Mouse (Mus musculus): Measurements from ENCODE around the gene Stard5. TPM values are rescaled to one million over a fixed set of nuclear protein-coding genes. Genes with fewer than 3 reads are reported as not detected.

Gene Stard5
- polyA plus RNA-seq, 1 experiment from 2014 or later: 7.6 TPM

GRCm38 (mm10) chr7:83654938-83655630 is 23.3 kb downstream of the Stard5 start:
- H3K9ac ChIP-seq: no peak overlapping the region
- H3K9me3 ChIP-seq (replicated peaks): no peaks in the 10 kb centered on the region
- peak overlapping the region; percentile 35 for H3K4me3 ChIP-seq
- H3K36me3 ChIP-seq: no peaks in the 10 kb centered on the region
- H3K4me2 ChIP-seq: peak overlapping the region; percentile 34; the same call in 1 of the 2 replicates
- H3K27ac ChIP-seq: peak overlapping the region; percentile 12; the same call in 1 of the 2 replicates
- no peak for ATAC-seq
- 13% methylated on average over 5 of the region's 5 CpGs for WGBS (ENCODE audit: insufficient replicate concordance)
- no peaks in the 10 kb centered on the region for H3K27me3 ChIP-seq (replicated peaks)
- peaks cover 6% of the 10 kb centered on the region; the same call in 1 of the 2 replicates for H3K4me1 ChIP-seq

GRCm38 (mm10) chr7:83658716-83659115 is 27.0 kb downstream of the Stard5 start:
- H3K36me3 ChIP-seq: no peaks in the 10 kb centered on the region
- H3K27me3 ChIP-seq (replicated peaks): no peaks in the 10 kb centered on the region
- 60% methylated on average over 1 of the region's 1 CpGs for WGBS (ENCODE audit: insufficient replicate concordance)
- peak overlapping the region; percentile 45; the same call in 1 of the 2 replicates for H3K27ac ChIP-seq
- no peak overlapping the region for H3K4me3 ChIP-seq
- no peaks in the 10 kb centered on the region for H3K9me3 ChIP-seq (replicated peaks)
- peaks cover 2% of the 10 kb centered on the region; the same call in 1 of the 2 replicates for H3K4me1 ChIP-seq
- no peak overlapping the region for H3K4me2 ChIP-seq
- no peak for ATAC-seq
- no peak overlapping the region for H3K9ac ChIP-seq

GRCm38 (mm10) chr7:83659159-83660065 is 27.7 kb downstream of the Stard5 start:
- Histone ChIP-seq H3K4me1 (no peaks in the 10 kb centered on the region), H3K27ac (no peak overlapping the region; the same call in 1 of the 2 replicates), H3K27me3 (replicated peaks) (no peaks in the 10 kb centered on the region), H3K9ac (no peak overlapping the region), H3K9me3 (replicated peaks) (no peaks in the 10 kb centered on the region), H3K4me3 (no peak overlapping the region), H3K36me3 (no peaks in the 10 kb centered on the region), H3K4me2 (no peak overlapping the region)
- no peak for ATAC-seq
- 48% methylated on average over 9 of the region's 9 CpGs for whole genome bisulfite sequencing (ENCODE audit: insufficient replicate concordance)

GRCm38 (mm10) chr7:83660273-83660691 is 28.5 kb downstream of the Stard5 start:
- Histone ChIP-seq H3K4me3 (no peak overlapping the region), H3K36me3 (no peaks in the 10 kb centered on the region), H3K4me2 (no peak overlapping the region), H3K27ac (no peak overlapping the region), H3K4me1 (no peaks in the 10 kb centered on the region), H3K9ac (no peak overlapping the region), H3K9me3 (replicated peaks) (no peaks in the 10 kb centered on the region), H3K27me3 (replicated peaks) (no peaks in the 10 kb centered on the region)
- WGBS (ENCODE audit: insufficient replicate concordance): 86% methylated on average over 11 of the region's 11 CpGs
- no peak for ATAC-seq

GRCm38 (mm10) chr7:83661031-83661430 is 29.3 kb downstream of the Stard5 start:
- Histone ChIP-seq H3K4me2 (no peak overlapping the region), H3K36me3 (no peaks in the 10 kb centered on the region), H3K27ac (no peak overlapping the region), H3K4me1 (no peaks in the 10 kb centered on the region), H3K9ac (no peak overlapping the region), H3K9me3 (replicated peaks) (no peaks in the 10 kb centered on the region), H3K4me3 (no peak overlapping the region), H3K27me3 (replicated peaks) (no peaks in the 10 kb centered on the region)
- WGBS (ENCODE audit: insufficient replicate concordance): 77% methylated on average over 10 of the region's 10 CpGs
- ATAC-seq: no peak

- no peaks in the 10 kb centered on the region for H3K27me3 ChIP-seq (replicated peaks)
- WGBS (ENCODE audit: insufficient replicate concordance): 81% methylated on average over 3 of the region's 3 CpGs
- H3K36me3 ChIP-seq: no peaks in the 10 kb centered on the region
- no peak overlapping the region for H3K9ac ChIP-seq
- no peak overlapping the region for H3K4me2 ChIP-seq
- H3K9me3 ChIP-seq (replicated peaks): no peaks in the 10 kb centered on the region
- ATAC-seq: no peak
- H3K27ac ChIP-seq: no peak overlapping the region
- no peaks in the 10 kb centered on the region for H3K4me1 ChIP-seq
- no peak overlapping the region for H3K4me3 ChIP-seq
Observed at GRCm38 (mm10) chr7:83661763-83662162, 30.0 kb downstream of the Stard5 start.

GRCm38 (mm10) chr7:83662711-83663375 is 31.1 kb downstream of the Stard5 start:
- no peaks in the 10 kb centered on the region for H3K36me3 ChIP-seq
- H3K4me1 ChIP-seq: no peaks in the 10 kb centered on the region
- ATAC-seq: no peak
- H3K4me3 ChIP-seq: no peak overlapping the region
- no peaks in the 10 kb centered on the region for H3K27me3 ChIP-seq (replicated peaks)
- WGBS (ENCODE audit: insufficient replicate concordance): 63% methylated on average over 6 of the region's 6 CpGs
- no peak overlapping the region for H3K9ac ChIP-seq
- no peak overlapping the region for H3K27ac ChIP-seq
- no peaks in the 10 kb centered on the region for H3K9me3 ChIP-seq (replicated peaks)
- no peak overlapping the region for H3K4me2 ChIP-seq

- Histone ChIP-seq H3K27ac (no peak overlapping the region), H3K4me2 (no peak overlapping the region), H3K9ac (no peak overlapping the region), H3K9me3 (replicated peaks) (no peaks in the 10 kb centered on the region), H3K27me3 (replicated peaks) (no peaks in the 10 kb centered on the region), H3K36me3 (no peaks in the 10 kb centered on the region), H3K4me1 (no peaks in the 10 kb centered on the region), H3K4me3 (no peak overlapping the region)
- WGBS (ENCODE audit: insufficient replicate concordance): 66% methylated on average over 4 of the region's 4 CpGs
- no peak for ATAC-seq
Observed at GRCm38 (mm10) chr7:83666087-83666595, 34.4 kb downstream of the Stard5 start.

- H3K4me2 ChIP-seq: no peak overlapping the region
- no peaks in the 10 kb centered on the region for H3K9me3 ChIP-seq (replicated peaks)
- WGBS (ENCODE audit: insufficient replicate concordance): 58% methylated on average over 5 of the region's 5 CpGs
- no peaks in the 10 kb centered on the region for H3K4me1 ChIP-seq
- no peak overlapping the region for H3K9ac ChIP-seq
- H3K27me3 ChIP-seq (replicated peaks): no peaks in the 10 kb centered on the region
- H3K4me3 ChIP-seq: no peak overlapping the region
- no peaks in the 10 kb centered on the region for H3K36me3 ChIP-seq
- ATAC-seq: no peak
- no peak overlapping the region for H3K27ac ChIP-seq
Observed at GRCm38 (mm10) chr7:83667936-83668645, 36.3 kb downstream of the Stard5 start.

GRCm38 (mm10) chr7:83668724-83669123 is 37.0 kb downstream of the Stard5 start:
- H3K4me1 ChIP-seq: no peaks in the 10 kb centered on the region
- H3K27ac ChIP-seq: no peak overlapping the region
- 42% methylated on average over 1 of the region's 1 CpGs for WGBS (ENCODE audit: insufficient replicate concordance)
- no peak overlapping the region for H3K9ac ChIP-seq
- H3K27me3 ChIP-seq (replicated peaks): no peaks in the 10 kb centered on the region
- H3K9me3 ChIP-seq (replicated peaks): no peaks in the 10 kb centered on the region
- no peaks in the 10 kb centered on the region for H3K36me3 ChIP-seq
- no peak for ATAC-seq
- H3K4me3 ChIP-seq: no peak overlapping the region
- no peak overlapping the region for H3K4me2 ChIP-seq

GRCm38 (mm10) chr7:83671573-83671972 is 39.8 kb downstream of the Stard5 start:
- Histone ChIP-seq H3K9me3 (replicated peaks) (no peaks in the 10 kb centered on the region), H3K4me1 (no peaks in the 10 kb centered on the region), H3K36me3 (no peaks in the 10 kb centered on the region), H3K27ac (no peak overlapping the region), H3K9ac (no peak overlapping the region), H3K4me2 (no peak overlapping the region), H3K27me3 (replicated peaks) (no peaks in the 10 kb centered on the region), H3K4me3 (no peak overlapping the region)
- ATAC-seq: no peak
- WGBS (ENCODE audit: insufficient replicate concordance): 75% methylated on average over 6 of the region's 6 CpGs

Measured in liver, embryonic 12.5 days (tissue).